Mouse (Mus musculus): Measurements from ENCODE around the gene Mepce. TPM values are rescaled to one million over a fixed set of nuclear protein-coding genes. Genes with fewer than 3 reads are reported as not detected.
A peak's percentile ranks its signal among the peaks of the same experiment; 100 is the strongest.

Mepce gene
- polyA plus RNA-seq, 1 experiment from 2014 or later, result 11.5 TPM

- Histone ChIP-seq H3K9ac (ENCODE audit: low read length) (no peak overlapping the region), H3K27ac (ENCODE audit: low read depth, low read length) (no peak overlapping the region), H3K4me2 (no peak overlapping the region), H3K4me1 (ENCODE audit: control insufficient read depth, insufficient read depth, low read length) (no peaks in the 10 kb centered on the region), H3K9me3 (ENCODE audit: control insufficient read depth, low read length) (no peaks in the 10 kb centered on the region), H3K4me3 (ENCODE audit: low read depth, low read length) (no peak overlapping the region), H3K27me3 (ENCODE audit: control insufficient read depth, insufficient read depth, low read length) (no peaks in the 10 kb centered on the region), H3K36me3 (ENCODE audit: control insufficient read depth, insufficient read depth, low read length) (no peaks in the 10 kb centered on the region)
- peak; percentile 37 for DNase-seq (ENCODE audit: low spot score, missing footprints)
- no peak for ATAC-seq (ENCODE audit: low FRiP score)
- WGBS, result 65% methylated on average over 7 of the region's 7 CpGs
Measured at GRCm38 (mm10) chr5:137826421-137826820, 39.0 kb upstream of the Mepce start.

GRCm38 (mm10) chr5:137825971-137826370 lies 38.5 kb upstream of the Mepce start:
- no peaks in the 10 kb centered on the region for H3K4me1 ChIP-seq (ENCODE audit: control insufficient read depth, insufficient read depth, low read length)
- no peak overlapping the region for H3K4me3 ChIP-seq (ENCODE audit: low read depth, low read length)
- no peaks in the 10 kb centered on the region for H3K27me3 ChIP-seq (ENCODE audit: control insufficient read depth, insufficient read depth, low read length)
- no peak overlapping the region for H3K27ac ChIP-seq (ENCODE audit: low read depth, low read length)
- no peaks in the 10 kb centered on the region for H3K9me3 ChIP-seq (ENCODE audit: control insufficient read depth, low read length)
- no peak for DNase-seq (ENCODE audit: low spot score, missing footprints)
- no peak for ATAC-seq (ENCODE audit: low FRiP score)
- WGBS, result 90% methylated on average over 2 of the region's 2 CpGs
- no peaks in the 10 kb centered on the region for H3K36me3 ChIP-seq (ENCODE audit: control insufficient read depth, insufficient read depth, low read length)
- no peak overlapping the region for H3K9ac ChIP-seq (ENCODE audit: low read length)
- H3K4me2 ChIP-seq, result no peak overlapping the region

GRCm38 (mm10) chr5:137825030-137825429 lies 37.6 kb upstream of the Mepce start:
- Histone ChIP-seq H3K4me2 (no peak overlapping the region), H3K4me3 (ENCODE audit: low read depth, low read length) (no peak overlapping the region), H3K4me1 (ENCODE audit: control insufficient read depth, insufficient read depth, low read length) (no peaks in the 10 kb centered on the region), H3K9ac (ENCODE audit: low read length) (no peak overlapping the region), H3K27me3 (ENCODE audit: control insufficient read depth, insufficient read depth, low read length) (no peaks in the 10 kb centered on the region), H3K27ac (ENCODE audit: low read depth, low read length) (no peak overlapping the region), H3K9me3 (ENCODE audit: control insufficient read depth, low read length) (no peaks in the 10 kb centered on the region), H3K36me3 (ENCODE audit: control insufficient read depth, insufficient read depth, low read length) (no peaks in the 10 kb centered on the region)
- DNase-seq (ENCODE audit: low spot score, missing footprints) (no peak), ATAC-seq (ENCODE audit: low FRiP score) (no peak)
- 90% methylated on average over 3 of the region's 3 CpGs for WGBS

DNA sequence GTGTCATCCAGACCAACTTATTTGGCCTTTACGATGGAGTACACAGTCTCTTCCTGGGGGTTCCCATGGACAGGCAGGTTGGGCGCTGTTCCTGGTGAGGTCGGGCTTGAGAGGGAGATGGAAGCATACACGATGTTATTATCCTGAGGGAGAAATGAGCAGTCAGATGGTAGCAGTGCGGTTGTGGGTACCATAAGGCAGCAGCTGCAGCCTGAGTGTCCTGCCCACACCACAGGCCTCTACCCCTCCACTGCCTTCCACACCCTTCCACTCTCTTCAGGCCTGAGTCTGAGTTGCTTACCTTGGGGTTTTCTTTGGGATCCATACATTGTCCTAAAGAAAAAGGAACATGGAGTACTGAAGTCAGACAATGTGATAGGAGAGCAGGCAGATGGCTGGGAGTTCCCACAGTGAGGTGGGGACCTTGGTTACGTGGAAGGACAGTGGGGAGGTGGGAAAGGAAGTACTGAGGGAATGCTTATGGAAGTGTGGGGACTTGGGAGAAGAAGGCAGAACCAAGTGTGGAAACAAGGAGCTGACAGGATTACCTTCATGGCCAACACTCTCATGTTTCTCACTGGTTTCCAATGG lies 36.1 kb upstream of the Mepce start:
- Histone ChIP-seq H3K4me1 (ENCODE audit: control insufficient read depth, insufficient read depth, low read length) (no peaks in the 10 kb centered on the region), H3K9ac (ENCODE audit: low read length) (no peak overlapping the region), H3K27me3 (ENCODE audit: control insufficient read depth, insufficient read depth, low read length) (no peaks in the 10 kb centered on the region), H3K36me3 (ENCODE audit: control insufficient read depth, insufficient read depth, low read length) (no peaks in the 10 kb centered on the region), H3K4me3 (ENCODE audit: low read depth, low read length) (no peak overlapping the region), H3K4me2 (no peak overlapping the region), H3K27ac (ENCODE audit: low read depth, low read length) (no peak overlapping the region), H3K9me3 (ENCODE audit: control insufficient read depth, low read length) (no peaks in the 10 kb centered on the region)
- ATAC-seq (ENCODE audit: low FRiP score), result no peak
- 89% methylated on average over 6 of the region's 6 CpGs for WGBS
- no peak for DNase-seq (ENCODE audit: low spot score, missing footprints)

- Histone ChIP-seq H3K4me3 (ENCODE audit: low read depth, low read length) (no peak overlapping the region), H3K27ac (ENCODE audit: low read depth, low read length) (no peak overlapping the region), H3K27me3 (ENCODE audit: control insufficient read depth, insufficient read depth, low read length) (no peaks in the 10 kb centered on the region), H3K4me2 (no peak overlapping the region), H3K36me3 (ENCODE audit: control insufficient read depth, insufficient read depth, low read length) (no peaks in the 10 kb centered on the region), H3K4me1 (ENCODE audit: control insufficient read depth, insufficient read depth, low read length) (no peaks in the 10 kb centered on the region), H3K9ac (ENCODE audit: low read length) (no peak overlapping the region), H3K9me3 (ENCODE audit: control insufficient read depth, low read length) (no peaks in the 10 kb centered on the region)
- no peak for DNase-seq (ENCODE audit: low spot score, missing footprints)
- WGBS, result 94% methylated on average over 1 of the region's 1 CpGs
- no peak for ATAC-seq (ENCODE audit: low FRiP score)
Measured at GRCm38 (mm10) chr5:137822602-137823001, 35.1 kb upstream of the Mepce start.

- H3K27me3 ChIP-seq (ENCODE audit: control insufficient read depth, insufficient read depth, low read length), result no peaks in the 10 kb centered on the region
- DNase-seq (ENCODE audit: low spot score, missing footprints), result no peak
- H3K27ac ChIP-seq (ENCODE audit: low read depth, low read length), result no peak overlapping the region
- H3K9me3 ChIP-seq (ENCODE audit: control insufficient read depth, low read length), result no peaks in the 10 kb centered on the region
- H3K9ac ChIP-seq (ENCODE audit: low read length), result no peak overlapping the region
- no peak overlapping the region for H3K4me2 ChIP-seq
- H3K36me3 ChIP-seq (ENCODE audit: control insufficient read depth, insufficient read depth, low read length), result no peaks in the 10 kb centered on the region
- WGBS, result 71% methylated on average over 4 of the region's 4 CpGs
- ATAC-seq (ENCODE audit: low FRiP score), result no peak
- H3K4me3 ChIP-seq (ENCODE audit: low read depth, low read length), result no peak overlapping the region
- H3K4me1 ChIP-seq (ENCODE audit: control insufficient read depth, insufficient read depth, low read length), result no peaks in the 10 kb centered on the region
Measured at GRCm38 (mm10) chr5:137822126-137822525, 34.7 kb upstream of the Mepce start.

DNA sequence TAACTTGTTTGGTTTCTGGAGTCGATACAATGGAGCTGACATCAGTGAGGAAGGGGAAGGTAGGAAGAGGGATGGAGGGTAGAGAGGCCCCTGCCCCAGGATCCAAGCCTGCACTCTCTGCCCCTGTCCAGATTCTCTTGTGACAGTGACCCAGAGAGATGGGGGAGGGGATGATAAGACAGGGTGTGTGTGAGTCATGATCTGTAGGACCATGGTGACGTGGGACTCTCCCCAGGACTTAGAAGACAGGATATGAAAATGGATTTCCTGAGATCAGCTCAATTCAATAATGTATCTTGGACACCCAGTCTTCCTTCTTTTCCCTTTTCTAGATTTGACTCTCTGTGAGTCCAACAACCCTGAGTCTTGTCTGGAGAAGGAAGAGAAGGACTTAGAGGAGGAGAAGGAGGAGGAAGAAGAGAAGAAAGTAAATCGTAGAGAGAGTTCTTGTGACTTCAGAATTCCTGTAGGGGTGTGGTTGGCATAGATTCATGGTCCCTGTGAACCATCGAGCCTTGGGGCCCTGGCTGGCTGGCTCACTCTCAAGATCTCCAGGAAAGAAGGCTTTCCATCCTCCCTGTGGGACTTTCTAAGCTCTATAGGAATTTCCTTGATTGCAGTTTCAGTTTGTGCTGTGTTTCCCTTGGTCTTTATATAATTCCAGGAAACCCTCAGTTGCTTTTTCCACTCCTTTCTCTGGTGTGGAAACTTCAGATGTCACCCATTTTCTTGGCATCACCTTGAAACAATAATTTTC lies 30.2 kb upstream of the Mepce start:
- Histone ChIP-seq H3K4me3 (ENCODE audit: low read depth, low read length) (no peak overlapping the region), H3K4me2 (no peak overlapping the region), H3K4me1 (ENCODE audit: control insufficient read depth, insufficient read depth, low read length) (no peaks in the 10 kb centered on the region), H3K9ac (ENCODE audit: low read length) (no peak overlapping the region), H3K27ac (ENCODE audit: low read depth, low read length) (no peak overlapping the region), H3K36me3 (ENCODE audit: control insufficient read depth, insufficient read depth, low read length) (no peaks in the 10 kb centered on the region), H3K27me3 (ENCODE audit: control insufficient read depth, insufficient read depth, low read length) (no peaks in the 10 kb centered on the region), H3K9me3 (ENCODE audit: control insufficient read depth, low read length) (no peaks in the 10 kb centered on the region)
- 76% methylated on average over 4 of the region's 4 CpGs for WGBS
- ATAC-seq (ENCODE audit: low FRiP score) (no peak), DNase-seq (ENCODE audit: low spot score, missing footprints) (no peak)

GRCm38 (mm10) chr5:137808316-137808715 lies 20.9 kb upstream of the Mepce start:
- no peaks in the 10 kb centered on the region for H3K36me3 ChIP-seq (ENCODE audit: control insufficient read depth, insufficient read depth, low read length)
- no peak overlapping the region for H3K9ac ChIP-seq (ENCODE audit: low read length)
- no peak overlapping the region for H3K27ac ChIP-seq (ENCODE audit: low read depth, low read length)
- no peak overlapping the region for H3K4me2 ChIP-seq
- no peak for ATAC-seq (ENCODE audit: low FRiP score)
- H3K9me3 ChIP-seq (ENCODE audit: control insufficient read depth, low read length), result no peaks in the 10 kb centered on the region
- no peak overlapping the region for H3K4me3 ChIP-seq (ENCODE audit: low read depth, low read length)
- H3K4me1 ChIP-seq (ENCODE audit: control insufficient read depth, insufficient read depth, low read length), result no peaks in the 10 kb centered on the region
- H3K27me3 ChIP-seq (ENCODE audit: control insufficient read depth, insufficient read depth, low read length), result no peaks in the 10 kb centered on the region
- WGBS, result 94% methylated on average over 5 of the region's 5 CpGs
- DNase-seq (ENCODE audit: low spot score, missing footprints), result no peak

GRCm38 (mm10) chr5:137806158-137806557 lies 18.7 kb upstream of the Mepce start:
- H3K27me3 ChIP-seq (ENCODE audit: control insufficient read depth, insufficient read depth, low read length), result no peaks in the 10 kb centered on the region
- no peaks in the 10 kb centered on the region for H3K9me3 ChIP-seq (ENCODE audit: control insufficient read depth, low read length)
- H3K9ac ChIP-seq (ENCODE audit: low read length), result no peak overlapping the region
- H3K27ac ChIP-seq (ENCODE audit: low read depth, low read length), result no peak overlapping the region
- H3K4me1 ChIP-seq (ENCODE audit: control insufficient read depth, insufficient read depth, low read length), result no peaks in the 10 kb centered on the region
- H3K36me3 ChIP-seq (ENCODE audit: control insufficient read depth, insufficient read depth, low read length), result no peaks in the 10 kb centered on the region
- no peak overlapping the region for H3K4me2 ChIP-seq
- H3K4me3 ChIP-seq (ENCODE audit: low read depth, low read length), result no peak overlapping the region
- DNase-seq (ENCODE audit: low spot score, missing footprints) (no peak), ATAC-seq (ENCODE audit: low FRiP score) (no peak)
- 74% methylated on average over 1 of the region's 1 CpGs for WGBS

All from midbrain, embryonic 11.5 days (tissue).